Mouse (Mus musculus) heart, adult 2 months (tissue): Measurements from ENCODE around the gene Cx3cl1.

Experiments used
- CTCF ChIP-seq: fragments of 200-600 bp; IDR thresholded peaks from 2 replicates; pipeline ENCODE4 v1.8.1; 2022; ENCODE audit warnings: antibody characterized with exemption, mild to moderate bottlenecking, moderate library complexity
- POLR2A ChIP-seq: fragments of 200-500 bp; IDR thresholded peaks from 2 replicates; pipeline ENCODE4 v1.6.1; 2011; ENCODE audit warnings: mild to moderate bottlenecking, low read depth, low read length, control low read depth; ENCODE audit not compliant: insufficient read depth

DNA sequence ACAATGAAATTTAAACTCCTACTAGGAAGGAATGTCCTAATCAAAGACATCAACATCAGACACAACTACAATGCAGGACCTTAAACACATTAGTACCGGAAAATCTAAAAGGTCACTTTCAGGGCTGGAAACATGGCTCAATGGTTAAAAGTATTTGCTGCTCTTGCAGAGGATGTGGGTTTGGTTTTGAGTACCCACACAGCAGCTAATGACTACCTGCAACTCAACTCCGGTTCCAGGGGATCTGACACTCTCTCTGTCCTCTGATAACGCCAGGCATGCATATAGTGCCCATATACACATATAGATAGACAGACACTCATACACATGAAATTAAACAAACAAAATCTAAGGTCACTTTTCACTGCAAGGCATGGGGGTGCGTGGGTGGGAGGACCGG lies 54.4 kb downstream of the Cx3cl1 start:
- TF ChIP-seq POLR2A (no peak), CTCF (no peak)
